Mouse (Mus musculus) layer of hippocampus, adult 9-10 months (tissue): Measurements from ENCODE around the gene Mertk.

ENCODE experiments used
- DNase-seq: peaks from one replicate; pipeline ENCODE4 v3.0.0; 2022; ENCODE audit warnings: low spot score

The Mertk gene

GRCm38 (mm10) chr2:128818956-128819643, 120.3 kb downstream of the Mertk start:
- DNase-seq, result no peak

GRCm38 (mm10) chr2:128820631-128821030, 121.9 kb downstream of the Mertk start:
- DNase-seq, result no peak

GRCm38 (mm10) chr2:128823893-128824292, 125.1 kb downstream of the Mertk start:
- DNase-seq, result no peak

GRCm38 (mm10) chr2:128827787-128828186, 129.0 kb downstream of the Mertk start:
- DNase-seq, result no peak

- DNase-seq, result no peak
Measured at GRCm38 (mm10) chr2:128832611-128833010, 133.9 kb downstream of the Mertk start.

GRCm38 (mm10) chr2:128833035-128833434, 134.3 kb downstream of the Mertk start:
- no peak for DNase-seq

- DNase-seq, result no peak
Measured at GRCm38 (mm10) chr2:128833435-128833834, 134.7 kb downstream of the Mertk start.

GRCm38 (mm10) chr2:128837531-128837930, 138.8 kb downstream of the Mertk start:
- DNase-seq, result no peak

- no peak for DNase-seq
Measured at GRCm38 (mm10) chr2:128838611-128839010, 139.9 kb downstream of the Mertk start.

- no peak for DNase-seq
Measured at GRCm38 (mm10) chr2:128839501-128839900, 140.7 kb downstream of the Mertk start.

- DNase-seq, result no peak
Measured at GRCm38 (mm10) chr2:128842437-128842836, 143.7 kb downstream of the Mertk start.

- no peak for DNase-seq
Measured at GRCm38 (mm10) chr2:128850036-128850435, 151.3 kb downstream of the Mertk start.
